Mouse (Mus musculus) kidney, embryonic 15.5 days (tissue): ENCODE results near the gene Gm44805. TPM values are rescaled to one million over a fixed set of nuclear protein-coding genes. Genes with fewer than 3 reads are reported as not detected.
"Not testable (repeated sequence)": the region's sequence is repeated elsewhere in the genome, so short reads cannot be mapped to it uniquely, and the experiment has no call there.

Experiments used
- ATAC-seq: fragments of 200-750 bp; cut with Nextera tagmentation; replicated peaks from 2 replicates; pipeline ENCODE4 v1.8.0; 2017; ENCODE audit warnings: moderate TSS enrichment; ENCODE audit not compliant: low FRiP score
- H3K27ac ChIP-seq: fragments of 300-500 bp; sonication (generic); 2 replicates; pipeline ENCODE4 v1.5.1; 2015; ENCODE audit warnings: mild to moderate bottlenecking, inconsistent platforms
- H3K27me3 ChIP-seq: fragments of 300-500 bp; sonication (generic); 2 replicates; pipeline ENCODE4 v1.6.1; 2015; ENCODE audit warnings: inconsistent platforms
- H3K36me3 ChIP-seq: fragments of 300-500 bp; sonication (generic); 2 replicates; pipeline ENCODE4 v1.6.1; 2015; ENCODE audit warnings: inconsistent platforms
- H3K4me1 ChIP-seq: fragments of 300-500 bp; sonication (generic); 2 replicates; pipeline ENCODE4 v1.6.1; 2015; ENCODE audit warnings: inconsistent platforms
- H3K4me2 ChIP-seq: fragments of 300-500 bp; sonication (generic); 2 replicates; pipeline ENCODE4 v1.6.1; 2015; ENCODE audit warnings: moderate library complexity, mild to moderate bottlenecking, inconsistent platforms
- H3K4me3 ChIP-seq: fragments of 300-500 bp; sonication (generic); replicated peaks from 2 replicates; pipeline ENCODE4 v1.5.1; 2015; ENCODE audit warnings: mild to moderate bottlenecking, inconsistent platforms
- H3K9ac ChIP-seq: fragments of 300-500 bp; sonication (generic); 2 replicates; pipeline ENCODE4 v1.6.1; 2015; ENCODE audit warnings: mild to moderate bottlenecking, inconsistent platforms
- H3K9me3 ChIP-seq: fragments of 300-500 bp; sonication (generic); replicated peaks from 2 replicates; pipeline ENCODE4 v1.6.1; 2016; ENCODE audit warnings: inconsistent platforms
- WGBS: fragments of 180-500 bp; shearing (Covaris S2); methylation state at CpG from one replicate; pipeline ENCODE4 v1.1.7; 2015; ENCODE audit warnings: mixed read lengths; 5-methylcytosine and 5-hydroxymethylcytosine counted together
- polyA plus RNA-seq: library from polyadenylated mRNA; unstranded; fragments of >200 nt; fragmentation: Nextera tagmentation; extraction: Ambion mirVana; gene quantifications from 2 replicates; pipeline ENCODE4 v1.2.1, GENCODE M21; 2015

Gm44805 gene
- polyA plus RNA-seq, 1 experiment from 2014 or later: 2.5 TPM

DNA sequence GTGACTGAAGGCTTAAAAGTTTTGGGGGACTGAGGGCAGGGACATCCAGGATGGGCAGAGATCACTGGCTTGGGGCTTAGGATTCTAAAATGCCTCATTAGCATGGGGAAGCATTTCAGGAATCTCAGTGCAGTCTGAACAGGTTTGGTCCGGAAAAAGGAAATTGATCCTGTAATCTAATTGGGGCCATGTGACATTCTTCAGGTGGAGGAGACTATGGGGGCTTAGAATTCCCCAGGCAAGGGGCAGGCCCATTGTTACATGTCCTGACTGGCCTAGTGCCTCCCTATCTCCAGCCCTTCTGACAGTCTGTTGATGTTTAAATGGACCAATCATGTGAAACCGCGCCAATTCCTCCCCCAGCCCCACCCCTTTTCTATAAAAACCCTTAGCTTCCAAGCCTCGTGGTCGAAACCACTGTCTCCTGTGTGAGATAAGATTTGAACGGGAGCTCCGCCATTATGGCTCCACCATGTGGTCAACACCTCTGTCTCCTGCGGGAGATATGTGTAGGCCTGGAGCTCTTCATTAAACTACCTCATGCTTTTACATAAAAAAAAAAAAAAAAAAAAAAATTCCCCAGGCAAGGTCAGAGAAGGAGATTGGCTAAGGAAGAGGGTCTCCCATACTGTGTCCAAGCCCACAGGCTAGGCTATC is 5.8 kb upstream of the Gm44805 start:
- not testable (repeated sequence) for ATAC-seq, H3K4me2 ChIP-seq, H3K9me3 ChIP-seq, H3K27ac ChIP-seq, H3K27me3 ChIP-seq, H3K4me3 ChIP-seq, H3K36me3 ChIP-seq, H3K9ac ChIP-seq
- 74% methylated on average over 8 of the region's 8 CpGs for WGBS
- peaks cover 17% of the 10 kb centered on the region for H3K4me1 ChIP-seq

- Histone ChIP-seq H3K4me3 (no peak overlapping the region), H3K4me2 (no peak overlapping the region), H3K27ac (no peak overlapping the region), H3K27me3 (no peaks in the 10 kb centered on the region), H3K9me3 (no peaks in the 10 kb centered on the region), H3K36me3 (no peaks in the 10 kb centered on the region), H3K4me1 (peaks cover 12% of the 10 kb centered on the region), H3K9ac (no peak overlapping the region)
- 75% methylated on average over 6 of the region's 6 CpGs for WGBS
- no peak for ATAC-seq
These were observed 5.3 kb upstream of the Gm44805 start for GRCm38 (mm10) chr7:19686521-19686920.

DNA sequence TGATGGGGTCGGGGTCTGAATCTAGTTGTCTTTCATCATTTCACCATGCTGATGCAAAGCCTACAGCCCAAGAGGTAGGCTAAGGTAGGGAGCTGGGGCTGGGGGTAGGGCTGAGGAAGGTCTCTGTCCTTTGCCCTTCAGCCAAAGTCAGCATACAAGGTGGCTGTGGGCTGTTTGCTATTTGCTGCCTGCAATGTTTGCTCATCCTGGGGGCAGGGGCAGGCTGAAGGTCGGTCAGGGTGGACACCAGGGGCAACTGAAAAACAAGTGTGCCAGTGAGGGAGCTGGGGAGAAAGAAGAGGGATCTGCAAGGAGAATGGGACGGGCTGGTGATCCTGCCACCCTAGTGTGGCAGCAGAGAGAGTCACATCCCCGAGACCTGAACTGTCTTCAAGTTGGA is 4.2 kb upstream of the Gm44805 start:
- 57% methylated on average over 4 of the region's 4 CpGs for WGBS

DNA sequence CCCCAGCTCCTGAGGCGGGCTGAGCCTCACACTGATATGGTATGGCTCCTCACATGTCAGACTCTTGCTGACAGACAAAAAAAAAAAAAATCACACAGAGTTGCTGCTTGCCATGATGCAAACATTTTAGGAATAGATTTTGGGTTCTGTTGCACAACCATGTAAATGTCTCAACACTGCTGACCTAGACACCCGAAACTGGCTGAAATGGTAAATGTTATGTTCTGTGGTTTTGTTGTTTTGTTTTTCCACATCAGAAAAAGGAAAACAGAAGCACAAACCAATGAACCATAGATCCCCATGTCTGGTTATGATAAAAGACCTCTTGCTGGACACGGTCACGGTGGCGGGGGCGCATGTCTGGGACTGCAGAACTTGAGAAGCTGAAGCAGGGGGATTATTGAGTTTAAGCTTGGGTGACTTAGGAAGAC is 2.6 kb upstream of the Gm44805 start:
- Histone ChIP-seq H3K36me3 (no peaks in the 10 kb centered on the region), H3K27ac (no peak overlapping the region), H3K4me3 (no peak overlapping the region), H3K9ac (no peak overlapping the region), H3K27me3 (no peaks in the 10 kb centered on the region), H3K4me2 (no peak overlapping the region), H3K9me3 (no peaks in the 10 kb centered on the region), H3K4me1 (peaks cover 10% of the 10 kb centered on the region)
- 71% methylated on average over 6 of the region's 6 CpGs for WGBS
- ATAC-seq: no peak

More for the DNA sequence above, 4.2 kb upstream of the Gm44805 start:
- H3K9ac ChIP-seq: no peak overlapping the region
- no peak overlapping the region for H3K4me3 ChIP-seq
- H3K9me3 ChIP-seq: no peaks in the 10 kb centered on the region
- no peaks in the 10 kb centered on the region for H3K27me3 ChIP-seq
- no peaks in the 10 kb centered on the region for H3K36me3 ChIP-seq
- peaks cover 10% of the 10 kb centered on the region for H3K4me1 ChIP-seq
- no peak overlapping the region for H3K4me2 ChIP-seq
- no peak for ATAC-seq
- no peak overlapping the region for H3K27ac ChIP-seq

GRCm38 (mm10) chr7:19682979-19683378 is 1.8 kb upstream of the Gm44805 start:
- H3K36me3 ChIP-seq: no peaks in the 10 kb centered on the region
- peaks cover 10% of the 10 kb centered on the region for H3K4me1 ChIP-seq
- ATAC-seq: no peak
- WGBS: 68% methylated on average over 3 of the region's 3 CpGs
- H3K27ac ChIP-seq: no peak overlapping the region
- H3K9ac ChIP-seq: no peak overlapping the region
- H3K9me3 ChIP-seq: no peaks in the 10 kb centered on the region
- no peaks in the 10 kb centered on the region for H3K27me3 ChIP-seq
- H3K4me2 ChIP-seq: no peak overlapping the region
- no peak overlapping the region for H3K4me3 ChIP-seq

GRCm38 (mm10) chr7:19680702-19681101 is 521 bp downstream of the Gm44805 start:
- Histone ChIP-seq H3K4me2 (no peak overlapping the region), H3K9ac (no peak overlapping the region), H3K4me3 (no peak overlapping the region), H3K4me1 (peaks cover 7% of the 10 kb centered on the region), H3K27ac (no peak overlapping the region), H3K36me3 (no peaks in the 10 kb centered on the region), H3K27me3 (no peaks in the 10 kb centered on the region), H3K9me3 (no peaks in the 10 kb centered on the region)
- ATAC-seq: no peak
- WGBS: 74% methylated on average over 2 of the region's 2 CpGs

- H3K4me1 ChIP-seq: 0 out of 2 replicates have a peak, but pooled peaks cover 3% of the 10 kb centered on the region
- H3K9me3 ChIP-seq: no peaks in the 10 kb centered on the region
- H3K36me3 ChIP-seq: no peaks in the 10 kb centered on the region
- H3K4me3 ChIP-seq: no peak overlapping the region
- no peak overlapping the region for H3K4me2 ChIP-seq
- no peaks in the 10 kb centered on the region for H3K27me3 ChIP-seq
- no peak overlapping the region for H3K9ac ChIP-seq
- no peak overlapping the region for H3K27ac ChIP-seq
- 85% methylated on average over 3 of the region's 3 CpGs for WGBS
- no peak for ATAC-seq
These were observed 2.3 kb downstream of the Gm44805 start for GRCm38 (mm10) chr7:19678901-19679300.

- no peaks in the 10 kb centered on the region for H3K36me3 ChIP-seq
- H3K27ac ChIP-seq: no peak within 1 kb of the TSS
- H3K4me1 ChIP-seq: no peaks in the 10 kb centered on the region
- H3K9ac ChIP-seq: no peak within 1 kb of the TSS
- ATAC-seq: no peak
- H3K4me2 ChIP-seq: no peak within 1 kb of the TSS
- H3K4me3 ChIP-seq: no peak within 1 kb of the TSS
- WGBS: 61% methylated on average over 8 of the region's 8 CpGs
- no peaks in the 10 kb centered on the region for H3K9me3 ChIP-seq
- H3K27me3 ChIP-seq: no peaks in the 10 kb centered on the region
These were observed 3.4 kb downstream of the Gm44805 start, which contains the start of gene Apoc2 for GRCm38 (mm10) chr7:19677872-19678271. Apoc2 (minus strand) TSS chr7:19677941.

DNA sequence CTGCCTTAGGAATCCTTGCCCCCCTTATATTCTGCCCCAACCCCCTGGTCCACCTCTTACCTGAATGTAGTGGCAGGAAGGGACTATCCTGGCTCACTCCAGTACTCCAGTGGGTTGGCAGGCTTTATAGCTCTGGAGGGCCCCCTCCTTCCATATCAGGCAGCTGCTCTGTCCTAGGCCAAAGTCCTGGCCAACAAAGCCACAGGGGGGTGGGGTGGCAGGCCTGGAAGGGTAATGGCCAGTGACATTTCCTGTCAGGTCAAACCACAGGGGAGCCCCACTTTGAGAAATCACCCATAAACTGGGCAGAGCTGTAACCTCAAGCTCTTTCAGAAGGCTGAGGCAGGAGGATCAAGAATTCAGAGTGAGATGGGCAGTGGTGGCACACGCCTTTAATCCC is 4.6 kb downstream of the Gm44805 start:
- Histone ChIP-seq H3K36me3 (no peaks in the 10 kb centered on the region), H3K9ac (no peak overlapping the region), H3K4me3 (no peak overlapping the region), H3K9me3 (no peaks in the 10 kb centered on the region), H3K27me3 (no peaks in the 10 kb centered on the region), H3K4me1 (no peaks in the 10 kb centered on the region), H3K27ac (no peak overlapping the region), H3K4me2 (no peak overlapping the region)
- ATAC-seq: no peak
- WGBS: 72% methylated on average over 1 of the region's 1 CpGs

GRCm38 (mm10) chr7:19675824-19676223 is 5.4 kb downstream of the Gm44805 start:
- H3K9ac ChIP-seq: no peak overlapping the region
- 83% methylated on average over 10 of the region's 10 CpGs for WGBS
- no peak for ATAC-seq
- H3K9me3 ChIP-seq: no peaks in the 10 kb centered on the region
- no peaks in the 10 kb centered on the region for H3K4me1 ChIP-seq
- H3K36me3 ChIP-seq: no peaks in the 10 kb centered on the region
- H3K4me2 ChIP-seq: no peak overlapping the region
- no peaks in the 10 kb centered on the region for H3K27me3 ChIP-seq
- H3K4me3 ChIP-seq: no peak overlapping the region
- H3K27ac ChIP-seq: no peak overlapping the region

- 61% methylated on average over 14 of the region's 14 CpGs for WGBS
- H3K27me3 ChIP-seq: no peaks in the 10 kb centered on the region
These were observed 8.0 kb downstream of the Gm44805 start for GRCm38 (mm10) chr7:19673083-19673699.

GRCm38 (mm10) chr7:19671511-19671910 is 9.7 kb downstream of the Gm44805 start:
- Histone ChIP-seq H3K9me3 (no peaks in the 10 kb centered on the region), H3K4me3 (no peak overlapping the region), H3K27ac (no peak overlapping the region), H3K4me2 (no peak overlapping the region), H3K9ac (no peak overlapping the region), H3K27me3 (no peaks in the 10 kb centered on the region), H3K36me3 (no peaks in the 10 kb centered on the region), H3K4me1 (peaks cover 6% of the 10 kb centered on the region)
- 68% methylated on average over 10 of the region's 10 CpGs for WGBS
- ATAC-seq: no peak

More at GRCm38 (mm10) chr7:19673083-19673699, 8.0 kb downstream of the Gm44805 start:
- no peaks in the 10 kb centered on the region for H3K36me3 ChIP-seq
- H3K27ac ChIP-seq: no peak overlapping the region
- H3K4me1 ChIP-seq: peaks cover 5% of the 10 kb centered on the region
- H3K9me3 ChIP-seq: no peaks in the 10 kb centered on the region
- H3K4me3 ChIP-seq: no peak overlapping the region
- no peak overlapping the region for H3K4me2 ChIP-seq
- no peak overlapping the region for H3K9ac ChIP-seq
- no peak for ATAC-seq
